Mouse (Mus musculus) embryonic fibroblast, embryonic 13.5 days (primary cell): ENCODE measurements around the gene Fam25c. TPM values are rescaled to one million over a fixed set of nuclear protein-coding genes. Genes with fewer than 3 reads are reported as not detected.

Experiments
- H3K27ac ChIP-seq: 2 replicates; pipeline ENCODE4 v1.5.1; 2012; ENCODE audit warnings: low read length, control low read depth, inconsistent platforms; ENCODE audit not compliant: insufficient read depth
- H3K4me1 ChIP-seq: 2 replicates; pipeline ENCODE4 v1.6.1; 2011; ENCODE audit warnings: low read length; ENCODE audit not compliant: control insufficient read depth, insufficient read depth
- H3K4me3 ChIP-seq: 2 replicates; pipeline ENCODE4 v1.5.1; 2011; ENCODE audit warnings: mild to moderate bottlenecking, control low read depth, low read length; ENCODE audit not compliant: insufficient read depth
- CTCF ChIP-seq: IDR thresholded peaks from 2 replicates; pipeline ENCODE4 v1.5.1; 2011; ENCODE audit warnings: mild to moderate bottlenecking, control low read depth, low read length, moderate library complexity, borderline replicate concordance; ENCODE audit not compliant: insufficient read depth
- POLR2A ChIP-seq: IDR thresholded peaks from 2 replicates; pipeline ENCODE4 v1.6.1; 2011; ENCODE audit warnings: low read depth, mild to moderate bottlenecking, control low read depth, low read length, moderate library complexity
- polyA plus RNA-seq: library from polyadenylated mRNA; stranded (reverse); fragments of >200 nt; gene quantifications from 2 replicates; pipeline ENCODE4 v1.2.4, GENCODE M21; 2011; ENCODE audit warnings: low read depth; ENCODE audit not compliant: missing spikeins, insufficient read length

The Fam25c gene
- polyA plus RNA-seq, 1 experiment: not detected

DNA sequence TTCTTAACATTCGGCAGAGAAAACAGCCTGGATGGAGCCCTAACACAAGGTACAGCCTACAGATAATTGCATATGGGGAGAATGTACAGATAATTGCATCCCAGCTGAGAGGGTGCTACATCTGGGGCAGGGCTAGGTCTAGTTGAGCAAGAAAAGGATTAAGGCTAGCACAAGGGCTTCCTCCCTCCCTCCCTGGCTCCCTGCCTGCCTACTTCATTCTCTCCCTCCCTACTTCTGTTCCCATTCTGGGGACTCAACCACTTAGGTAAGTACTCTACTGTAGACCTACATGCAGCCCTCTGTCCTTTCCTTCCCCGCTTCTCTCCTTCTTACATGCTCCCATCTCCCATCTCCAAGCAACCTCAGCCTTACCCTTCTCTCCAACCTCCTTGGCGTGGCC is 1.9 kb downstream of the Fam25c start:
- TF ChIP-seq POLR2A: no peak
- TF ChIP-seq CTCF: no peak
- H3K27ac ChIP-seq: no peak overlapping the region

DNA sequence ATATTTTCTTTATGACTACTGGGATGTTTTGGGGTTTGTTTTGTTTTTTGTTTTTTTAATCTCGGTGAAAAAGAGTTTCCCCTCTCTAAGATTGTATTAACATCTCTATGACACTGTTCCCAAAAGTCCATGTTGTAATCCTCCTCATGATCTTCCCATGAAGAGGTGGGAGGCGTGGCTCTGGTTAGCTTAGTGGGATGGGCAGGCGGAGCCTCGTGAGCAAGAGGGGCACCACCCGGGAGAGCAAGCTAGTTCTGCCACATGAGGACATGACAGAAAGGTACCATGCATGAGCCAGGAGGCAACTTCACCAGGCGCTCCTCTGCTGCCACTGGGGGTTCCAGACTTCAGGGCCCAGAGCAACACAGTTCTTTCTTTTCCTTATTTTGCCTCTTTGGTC is 2.7 kb downstream of the Fam25c start:
- Histone ChIP-seq H3K27ac (no peak overlapping the region), H3K4me3 (no peak overlapping the region), H3K4me1 (no peaks in the 10 kb centered on the region)
- TF ChIP-seq POLR2A: no peak
- no peak for TF ChIP-seq CTCF

More for the DNA sequence above, 1.9 kb downstream of the Fam25c start:
- Histone ChIP-seq H3K4me1 (peaks cover 1% of the 10 kb centered on the region; the same call in 1 of the 2 replicates), H3K4me3 (no peak overlapping the region)

DNA sequence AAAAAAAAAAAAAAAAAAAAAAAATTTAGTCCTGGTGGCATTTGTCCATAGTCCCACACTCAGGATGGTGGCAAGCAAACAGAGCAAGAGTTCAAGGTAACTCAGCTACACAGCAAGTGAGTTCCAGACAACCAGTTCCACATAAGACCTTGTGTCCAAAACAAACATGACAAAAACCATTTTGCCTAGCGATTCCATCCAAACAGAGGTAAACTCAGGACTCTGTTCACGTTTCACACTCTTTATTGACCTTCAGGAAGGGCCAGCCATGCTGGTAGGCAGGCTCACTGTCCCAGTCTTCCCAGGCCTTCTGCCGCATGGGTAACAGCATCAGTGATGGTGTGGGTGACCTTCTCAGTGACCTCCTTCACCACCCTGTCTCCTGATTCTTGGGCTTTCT is 3.6 kb downstream of the Fam25c start:
- Histone ChIP-seq H3K4me1 (no peaks in the 10 kb centered on the region), H3K27ac (no peak overlapping the region)

DNA sequence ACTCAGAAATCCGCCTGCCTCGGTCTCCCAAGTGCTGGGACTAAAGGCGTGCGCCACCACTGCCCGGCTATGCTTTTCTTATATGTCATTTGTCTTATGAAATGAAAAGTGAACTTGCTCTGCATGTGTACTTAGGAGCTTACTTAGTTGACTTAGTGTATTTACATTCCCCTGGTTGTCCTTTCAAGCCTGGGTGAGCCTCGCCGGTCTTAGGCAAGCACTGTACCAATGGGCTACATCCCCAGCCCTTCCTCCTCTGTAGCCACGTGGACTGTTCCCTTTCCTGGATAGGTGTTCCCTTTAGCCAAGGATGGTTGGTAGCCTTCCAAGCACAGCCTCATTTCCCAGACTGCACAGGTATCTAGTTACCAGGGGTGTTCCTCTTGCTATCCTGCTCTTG is 6.2 kb downstream of the Fam25c start:
- no peak overlapping the region for H3K4me3 ChIP-seq
- TF ChIP-seq POLR2A: no peak
- TF ChIP-seq CTCF: no peak
- 0 out of 2 replicates have a peak, but pooled peaks cover 3% of the 10 kb centered on the region for H3K4me1 ChIP-seq
- no peak overlapping the region for H3K27ac ChIP-seq

More for the DNA sequence above, 3.6 kb downstream of the Fam25c start:
- H3K4me3 ChIP-seq: no peak overlapping the region
- TF ChIP-seq CTCF (no peak), POLR2A (no peak)

DNA sequence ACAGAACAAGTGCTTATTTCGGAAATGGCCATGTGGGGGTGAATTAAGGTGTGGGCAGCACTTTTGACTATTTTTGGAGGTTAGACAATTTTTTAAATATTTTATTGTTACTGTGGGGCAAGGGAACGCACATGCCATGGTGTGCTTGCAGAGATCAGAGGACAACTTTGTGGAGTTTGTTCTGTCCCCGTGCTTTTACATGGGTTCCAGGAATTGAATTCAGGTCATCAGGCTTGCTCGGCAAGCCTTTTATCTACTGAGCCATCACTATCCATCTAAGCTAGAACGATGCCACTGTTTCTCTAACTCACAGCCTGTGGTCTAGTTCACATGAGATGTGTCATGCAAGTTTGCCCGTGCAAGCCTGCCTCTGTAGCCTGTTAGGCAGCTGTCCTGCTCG is 6.9 kb downstream of the Fam25c start:
- TF ChIP-seq POLR2A (no peak), CTCF (no peak)
- 0 out of 2 replicates have a peak, but pooled peaks cover 3% of the 10 kb centered on the region for H3K4me1 ChIP-seq

DNA sequence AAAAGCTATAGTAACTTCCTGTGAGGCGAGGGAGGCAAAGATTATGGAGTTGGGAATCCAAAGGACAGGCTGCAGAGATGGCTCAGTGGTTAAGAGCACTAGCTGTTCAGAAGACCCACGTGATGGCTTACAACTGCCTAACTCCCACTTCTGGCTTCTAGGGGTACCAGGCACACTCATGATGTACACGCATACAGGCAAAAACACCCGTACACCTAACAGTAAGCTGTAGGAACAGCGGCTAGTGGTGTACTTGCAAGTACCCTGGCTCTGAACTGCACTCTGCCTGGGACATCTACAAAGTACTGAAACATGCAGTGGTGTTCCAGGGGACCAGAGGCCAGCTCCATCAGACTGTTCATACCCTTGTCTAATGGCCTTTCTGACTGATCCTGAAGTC is 8.1 kb downstream of the Fam25c start:
- 0 out of 2 replicates have a peak, but pooled peaks cover 3% of the 10 kb centered on the region for H3K4me1 ChIP-seq
- H3K27ac ChIP-seq: no peak overlapping the region

More for the DNA sequence above, 6.9 kb downstream of the Fam25c start:
- no peak overlapping the region for H3K27ac ChIP-seq
- no peak overlapping the region for H3K4me3 ChIP-seq

DNA sequence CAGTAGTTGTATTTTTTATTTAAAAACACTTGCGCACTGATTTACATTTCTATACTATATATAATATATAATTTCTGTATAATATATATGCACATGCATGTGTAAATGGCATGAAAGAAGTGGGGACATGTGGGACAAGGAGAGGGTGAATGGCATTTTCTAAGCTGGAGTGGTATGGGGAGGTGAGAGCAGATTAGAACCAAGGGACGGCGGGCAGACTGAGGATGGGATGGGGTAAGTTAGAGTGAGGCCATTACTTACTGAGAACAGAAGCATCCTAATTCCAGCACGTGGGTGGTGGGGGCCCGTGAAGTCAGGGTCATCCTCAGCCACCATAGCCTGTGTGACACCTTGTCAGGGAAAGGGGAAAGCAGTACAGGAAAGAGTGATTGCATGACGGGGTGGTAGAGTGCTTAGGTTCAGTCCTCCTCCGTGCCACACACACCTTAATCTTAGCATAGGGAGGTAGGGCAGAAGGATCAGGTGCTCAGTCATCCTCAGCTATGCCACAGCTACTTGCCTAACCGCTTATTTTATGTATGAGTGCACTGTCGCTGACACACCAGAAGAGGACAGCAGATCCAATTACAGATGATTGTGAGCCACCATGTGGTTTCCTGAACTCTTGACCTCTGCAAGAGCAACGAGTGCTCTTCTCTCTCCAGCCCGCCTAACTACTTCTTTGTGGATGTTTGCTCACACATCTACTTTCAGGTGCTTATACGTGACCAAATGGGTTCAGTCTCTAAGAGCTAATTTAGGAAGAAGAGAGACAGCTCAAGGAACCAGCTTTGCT is 9.3 kb downstream of the Fam25c start:
- Histone ChIP-seq H3K4me1 (0 out of 2 replicates have a peak, but pooled peaks cover 3% of the 10 kb centered on the region), H3K4me3 (no peak overlapping the region), H3K27ac (no peak overlapping the region)
- no peak for TF ChIP-seq CTCF
- TF ChIP-seq POLR2A: no peak

More for the DNA sequence above, 8.1 kb downstream of the Fam25c start:
- TF ChIP-seq POLR2A (no peak), CTCF (no peak)
- H3K4me3 ChIP-seq: no peak overlapping the region

DNA sequence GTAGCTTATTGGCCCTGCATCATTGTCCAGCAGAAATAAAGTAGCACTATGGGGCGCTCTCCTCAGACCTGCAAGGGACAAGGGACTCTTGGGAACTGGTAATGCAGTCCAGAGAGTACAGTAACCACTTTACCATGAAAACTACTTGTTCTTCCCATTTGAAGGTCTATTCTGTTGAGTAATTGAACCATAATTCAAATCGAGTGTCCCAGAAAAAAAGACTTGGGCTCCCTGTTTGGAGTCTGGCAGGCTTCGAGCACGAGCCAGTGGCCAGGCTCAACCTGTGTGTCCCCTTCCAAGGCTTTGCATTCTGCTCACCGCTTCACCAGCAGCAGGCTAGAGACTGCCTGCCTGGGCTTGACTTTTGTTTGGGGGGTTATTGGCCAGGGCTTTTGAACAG is 10.9 kb downstream of the Fam25c start:
- no peak overlapping the region for H3K4me3 ChIP-seq
- H3K4me1 ChIP-seq: 0 out of 2 replicates have a peak, but pooled peaks cover 3% of the 10 kb centered on the region
- H3K27ac ChIP-seq: no peak overlapping the region
- TF ChIP-seq CTCF (no peak), POLR2A (no peak)

DNA sequence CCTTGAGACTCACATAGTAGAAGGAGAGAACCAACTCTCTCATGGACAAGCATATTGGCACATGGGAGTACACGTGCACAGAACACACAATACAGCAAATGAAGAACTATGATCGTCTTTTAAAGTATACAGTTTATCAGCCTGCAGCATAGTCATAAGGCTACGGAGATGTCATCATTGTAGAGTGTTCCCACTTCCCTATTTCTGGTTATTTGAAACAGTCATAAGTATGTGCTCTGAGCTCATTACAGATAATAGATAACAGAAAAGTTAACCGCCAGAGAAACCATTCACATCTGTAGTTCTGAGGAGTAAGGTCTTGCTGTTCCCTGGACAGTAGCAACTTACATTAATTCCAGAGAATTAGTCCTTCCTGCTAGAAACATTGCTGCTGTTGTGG is 12.2 kb downstream of the Fam25c start:
- Histone ChIP-seq H3K27ac (no peak overlapping the region), H3K4me3 (no peak overlapping the region), H3K4me1 (0 out of 2 replicates have a peak, but pooled peaks cover 3% of the 10 kb centered on the region)
- TF ChIP-seq CTCF (no peak), POLR2A (no peak)

DNA sequence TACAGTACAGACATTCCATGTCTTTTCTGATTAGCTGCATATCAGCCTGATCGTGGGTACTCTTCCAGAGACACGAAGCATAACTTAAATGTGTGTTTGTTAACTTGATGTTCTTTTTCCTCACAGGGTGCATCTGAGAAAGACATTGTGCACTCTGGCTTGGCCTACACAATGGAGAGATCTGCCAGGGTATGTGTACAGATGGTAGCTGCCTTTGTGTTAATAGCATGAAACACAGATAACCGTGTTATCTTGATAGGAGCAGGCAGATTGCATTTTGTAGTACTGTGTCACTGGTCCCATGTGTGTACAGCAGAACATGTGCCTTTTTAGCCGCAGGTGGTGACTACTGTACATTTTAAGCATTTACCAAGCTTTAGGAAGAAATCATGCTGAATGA is 13.2 kb downstream of the Fam25c start:
- H3K4me1 ChIP-seq: 0 out of 2 replicates have a peak, but pooled peaks cover 3% of the 10 kb centered on the region
- TF ChIP-seq POLR2A (no peak), CTCF (no peak)
- no peak overlapping the region for H3K27ac ChIP-seq
- no peak overlapping the region for H3K4me3 ChIP-seq
